Mouse (Mus musculus): Measurements from ENCODE around the gene Paf1. TPM values are rescaled to one million over a fixed set of nuclear protein-coding genes. Genes with fewer than 3 reads are reported as not detected.
A peak's percentile ranks its signal among the peaks of the same experiment; 100 is the strongest.

Gene Paf1
- polyA plus RNA-seq, 1 experiment from 2014 or later, result 60.2 TPM

DNA sequence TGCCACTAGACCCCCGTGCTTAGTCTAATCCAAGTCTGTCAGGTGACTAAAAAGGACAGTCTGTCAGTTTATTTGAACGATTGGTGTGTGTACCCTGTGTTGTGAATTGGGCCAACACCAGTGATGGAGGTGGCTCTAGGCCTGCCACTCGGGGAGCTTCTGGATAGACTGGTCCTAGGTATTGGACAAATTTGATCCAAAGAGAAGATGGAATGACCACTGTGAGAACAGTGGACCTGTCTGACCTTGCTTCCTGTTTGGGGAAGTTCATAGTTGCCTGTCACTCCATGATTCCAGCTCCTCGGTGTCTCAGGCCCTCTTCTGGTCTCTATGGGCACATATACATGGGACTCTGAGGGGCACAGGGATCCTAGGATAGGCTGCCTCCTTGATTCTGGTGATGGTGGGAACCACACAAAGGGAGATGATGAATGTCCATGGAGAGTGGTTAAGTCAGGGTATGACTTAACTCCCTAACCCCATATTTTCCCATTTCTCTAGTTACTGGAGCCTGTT, 41.0 kb upstream of the Paf1 start:
- ATAC-seq (replicated peaks; ENCODE audit: low FRiP score, low read depth), result no peak
- 32% methylated on average over 4 of the region's 4 CpGs for WGBS
- peak overlapping the region; percentile 91 for H3K4me3 ChIP-seq (replicated peaks; ENCODE audit: low read depth, low read length)

DNA sequence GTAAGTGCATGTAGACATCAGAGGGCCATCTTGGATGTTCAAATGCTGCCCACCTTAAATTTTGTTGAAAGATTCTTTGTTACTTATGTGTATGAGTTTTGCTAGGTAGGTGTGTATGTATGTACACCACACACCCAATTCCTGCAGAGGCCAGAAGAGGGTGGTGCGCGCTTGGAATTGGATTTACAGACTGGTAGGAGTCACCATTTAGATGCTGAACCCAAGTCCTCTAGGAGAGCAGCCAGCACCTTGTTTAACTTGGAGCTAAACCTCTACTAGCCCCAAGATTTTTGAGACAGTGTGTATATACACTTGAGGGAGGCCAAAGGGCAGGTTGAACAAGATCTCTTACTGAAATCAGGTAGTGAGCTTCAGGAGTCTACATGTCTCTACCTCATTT, 39.5 kb upstream of the Paf1 start:
- 90% methylated on average over 2 of the region's 2 CpGs for WGBS
- Histone ChIP-seq H3K4me1 (replicated peaks; ENCODE audit: insufficient read depth, low read length) (peaks cover 15% of the 10 kb centered on the region; the same call in 1 of the 2 replicates), H3K4me3 (replicated peaks; ENCODE audit: low read depth, low read length) (no peak overlapping the region), H3K36me3 (ENCODE audit: insufficient read depth, low read length) (peaks cover 20% of the 10 kb centered on the region), H3K27ac (no peak overlapping the region), H3K4me2 (ENCODE audit: low read length) (no peak overlapping the region), H3K9me3 (replicated peaks; ENCODE audit: low read length) (no peaks in the 10 kb centered on the region), H3K9ac (ENCODE audit: low read depth, low read length) (no peak overlapping the region), H3K27me3 (ENCODE audit: insufficient read depth, low read length) (no peaks in the 10 kb centered on the region)
- peak; percentile 48; the same call in 1 of the 2 replicates for TF ChIP-seq CTCF (IDR thresholded peaks at IDR 0.05; ENCODE audit: low read depth)
- no peak for ATAC-seq (replicated peaks; ENCODE audit: low FRiP score, low read depth)
- DNase-seq (ENCODE audit: low spot score), result peak; percentile 45

More for the DNA sequence above, 41.0 kb upstream of the Paf1 start:
- H3K9me3 ChIP-seq (replicated peaks; ENCODE audit: low read length), result no peaks in the 10 kb centered on the region
- DNase-seq (ENCODE audit: low spot score), result peak; percentile 22
- H3K27ac ChIP-seq, result 0 out of 2 replicates have a peak overlapping the region, but pooled peaks have one; percentile 8
- TF ChIP-seq CTCF (IDR thresholded peaks at IDR 0.05; ENCODE audit: low read depth), result no peak
- peak overlapping the region; percentile 91 for H3K4me2 ChIP-seq (ENCODE audit: low read length)
- H3K27me3 ChIP-seq (ENCODE audit: insufficient read depth, low read length), result no peaks in the 10 kb centered on the region
- H3K36me3 ChIP-seq (ENCODE audit: insufficient read depth, low read length), result peaks cover 20% of the 10 kb centered on the region
- peaks cover 7% of the 10 kb centered on the region; the same call in 1 of the 2 replicates for H3K4me1 ChIP-seq (replicated peaks; ENCODE audit: insufficient read depth, low read length)
- H3K9ac ChIP-seq (ENCODE audit: low read depth, low read length), result peak overlapping the region; percentile 96

DNA sequence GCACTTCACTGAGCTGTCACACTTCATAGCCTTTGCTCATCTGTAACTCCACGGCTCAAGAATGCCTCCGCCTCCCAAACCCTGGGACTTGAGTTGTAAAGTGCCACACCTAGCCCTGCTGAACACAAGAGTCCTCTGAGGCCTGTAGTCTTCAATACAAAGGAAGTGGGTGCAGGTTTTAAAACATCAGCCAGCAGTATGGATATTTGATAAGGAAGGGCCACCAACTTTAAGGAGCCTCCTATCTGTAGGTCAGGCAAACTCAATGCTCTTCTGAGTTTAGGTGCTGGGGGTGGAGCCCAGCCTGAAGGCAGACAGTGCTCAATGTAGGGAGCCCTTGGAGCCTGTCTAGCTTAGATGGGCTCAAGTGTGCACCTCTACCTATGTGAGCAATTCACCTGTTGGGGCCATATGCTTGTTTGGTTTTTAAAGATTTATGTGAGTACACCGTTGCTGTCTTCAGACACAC, 38.6 kb upstream of the Paf1 start:
- ATAC-seq (replicated peaks; ENCODE audit: low FRiP score, low read depth), result no peak
- no peak for TF ChIP-seq CTCF (IDR thresholded peaks at IDR 0.05; ENCODE audit: low read depth)
- no peak overlapping the region for H3K9ac ChIP-seq (ENCODE audit: low read depth, low read length)
- H3K27me3 ChIP-seq (ENCODE audit: insufficient read depth, low read length), result no peaks in the 10 kb centered on the region
- H3K27ac ChIP-seq, result no peak overlapping the region
- no peak overlapping the region for H3K4me2 ChIP-seq (ENCODE audit: low read length)
- no peaks in the 10 kb centered on the region for H3K9me3 ChIP-seq (replicated peaks; ENCODE audit: low read length)
- peaks cover 22% of the 10 kb centered on the region for H3K36me3 ChIP-seq (ENCODE audit: insufficient read depth, low read length)
- WGBS, result 71% methylated on average over 3 of the region's 3 CpGs
- DNase-seq (ENCODE audit: low spot score), result no peak
- H3K4me1 ChIP-seq (replicated peaks; ENCODE audit: insufficient read depth, low read length), result peaks cover 15% of the 10 kb centered on the region; the same call in 1 of the 2 replicates
- H3K4me3 ChIP-seq (replicated peaks; ENCODE audit: low read depth, low read length), result no peak overlapping the region

DNA sequence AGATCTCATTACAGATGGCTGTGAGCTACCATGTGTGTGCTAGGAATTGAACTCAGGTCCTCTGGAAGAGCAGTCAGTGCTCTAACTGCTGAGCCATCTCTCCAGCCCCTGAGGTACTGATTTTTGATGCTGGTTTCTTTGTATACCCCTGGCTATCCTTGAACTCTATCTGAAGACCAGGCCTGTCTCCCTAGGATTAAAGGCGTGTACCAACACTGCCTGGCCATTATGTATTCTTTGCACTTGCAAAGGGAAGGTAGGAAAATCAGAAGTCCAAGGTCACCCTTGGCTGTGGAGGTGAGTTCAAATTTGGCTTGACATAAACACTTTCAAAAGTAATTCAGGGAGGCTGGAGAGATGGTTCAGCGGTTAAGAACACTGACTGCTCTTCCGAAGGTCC, 38.2 kb upstream of the Paf1 start:
- DNase-seq (ENCODE audit: low spot score), result no peak
- Histone ChIP-seq H3K27me3 (ENCODE audit: insufficient read depth, low read length) (no peaks in the 10 kb centered on the region), H3K9ac (ENCODE audit: low read depth, low read length) (no peak overlapping the region), H3K9me3 (replicated peaks; ENCODE audit: low read length) (no peaks in the 10 kb centered on the region), H3K27ac (no peak overlapping the region), H3K4me2 (ENCODE audit: low read length) (no peak overlapping the region), H3K36me3 (ENCODE audit: insufficient read depth, low read length) (peaks cover 26% of the 10 kb centered on the region), H3K4me1 (replicated peaks; ENCODE audit: insufficient read depth, low read length) (peaks cover 15% of the 10 kb centered on the region; the same call in 1 of the 2 replicates), H3K4me3 (replicated peaks; ENCODE audit: low read depth, low read length) (no peak overlapping the region)
- no peak for TF ChIP-seq CTCF (IDR thresholded peaks at IDR 0.05; ENCODE audit: low read depth)
- ATAC-seq (replicated peaks; ENCODE audit: low FRiP score, low read depth), result no peak
- 92% methylated on average over 3 of the region's 3 CpGs for whole genome bisulfite sequencing

DNA sequence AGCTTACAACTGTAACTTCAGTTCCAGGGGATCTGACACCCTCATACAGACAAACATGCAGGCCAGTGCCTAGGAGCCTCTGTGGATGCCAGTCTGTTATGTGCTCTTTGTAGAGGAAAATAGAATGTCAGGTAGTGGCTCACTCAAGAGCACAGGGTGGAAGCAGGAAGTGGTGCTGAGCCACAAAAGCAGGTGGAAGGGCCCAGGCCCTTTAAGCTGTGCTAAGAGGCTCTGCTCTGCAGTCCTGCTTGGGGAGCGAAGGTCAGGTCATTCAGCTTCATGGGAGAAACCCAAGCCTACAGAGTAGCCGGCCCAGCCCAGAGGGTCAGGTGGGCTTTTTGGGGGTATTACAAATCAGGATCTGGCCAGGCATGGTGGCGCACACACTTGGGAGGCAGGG, 37.5 kb upstream of the Paf1 start:
- Histone ChIP-seq H3K9ac (ENCODE audit: low read depth, low read length) (no peak overlapping the region), H3K4me2 (ENCODE audit: low read length) (no peak overlapping the region), H3K9me3 (replicated peaks; ENCODE audit: low read length) (no peaks in the 10 kb centered on the region), H3K4me3 (replicated peaks; ENCODE audit: low read depth, low read length) (no peak overlapping the region), H3K27ac (no peak overlapping the region), H3K36me3 (ENCODE audit: insufficient read depth, low read length) (peaks cover 33% of the 10 kb centered on the region), H3K27me3 (ENCODE audit: insufficient read depth, low read length) (no peaks in the 10 kb centered on the region), H3K4me1 (replicated peaks; ENCODE audit: insufficient read depth, low read length) (peaks cover 11% of the 10 kb centered on the region; the same call in 1 of the 2 replicates)
- ATAC-seq (replicated peaks; ENCODE audit: low FRiP score, low read depth), result no peak
- DNase-seq (ENCODE audit: low spot score), result no peak
- TF ChIP-seq CTCF (IDR thresholded peaks at IDR 0.05; ENCODE audit: low read depth), result no peak
- 76% methylated on average over 3 of the region's 3 CpGs for WGBS

DNA sequence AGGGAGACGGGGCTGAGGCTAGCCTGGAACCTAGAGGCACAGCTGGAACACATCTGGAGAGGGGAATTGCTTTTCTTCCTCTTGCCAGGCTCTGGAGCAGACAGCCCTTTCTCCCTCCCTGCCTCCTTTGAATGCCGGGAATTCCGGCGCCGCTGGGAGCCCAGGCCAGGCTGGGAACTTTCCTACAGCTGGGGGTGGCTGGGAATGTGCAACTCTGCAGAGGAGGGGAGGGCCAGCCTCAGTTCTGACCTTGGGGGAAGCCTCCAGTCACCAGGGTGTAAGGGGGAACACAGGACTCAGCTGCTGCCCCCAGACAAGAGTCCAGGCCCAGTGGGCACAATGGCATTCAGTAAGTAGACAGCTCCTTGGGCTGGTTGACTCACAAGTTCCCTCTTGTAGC, 35.8 kb upstream of the Paf1 start:
- Histone ChIP-seq H3K4me3 (replicated peaks; ENCODE audit: low read depth, low read length) (no peak overlapping the region), H3K9ac (ENCODE audit: low read depth, low read length) (peak overlapping the region; percentile 10; the same call in 1 of the 2 replicates), H3K4me2 (ENCODE audit: low read length) (no peak overlapping the region; the same call in 1 of the 2 replicates), H3K36me3 (ENCODE audit: insufficient read depth, low read length) (peaks cover 48% of the 10 kb centered on the region), H3K4me1 (replicated peaks; ENCODE audit: insufficient read depth, low read length) (0 out of 2 replicates have a peak, but pooled peaks cover 8% of the 10 kb centered on the region), H3K27ac (peak overlapping the region; percentile 85), H3K27me3 (ENCODE audit: insufficient read depth, low read length) (no peaks in the 10 kb centered on the region), H3K9me3 (replicated peaks; ENCODE audit: low read length) (no peaks in the 10 kb centered on the region)
- TF ChIP-seq CTCF (IDR thresholded peaks at IDR 0.05; ENCODE audit: low read depth), result no peak
- ATAC-seq (replicated peaks; ENCODE audit: low FRiP score, low read depth), result peak; percentile 58; the same call in 1 of the 2 replicates
- WGBS, result 10% methylated on average over 5 of the region's 5 CpGs
- DNase-seq (ENCODE audit: low spot score), result peak; percentile 90
